Mouse (Mus musculus): ENCODE data around the gene Gpatch3. TPM values are rescaled to one million over a fixed set of nuclear protein-coding genes. Genes with fewer than 3 reads are reported as not detected.
A peak's percentile ranks its signal among the peaks of the same experiment; 100 is the strongest.

Gene Gpatch3
- total RNA-seq, 1 experiment from 2014 or later, result 8.2 TPM

- DNase-seq, result no peak
Measured at GRCm38 (mm10) chr4:133620668-133621067, 46.1 kb downstream of the Gpatch3 start.

- no peak for DNase-seq
Measured at GRCm38 (mm10) chr4:133622161-133622695, 47.7 kb downstream of the Gpatch3 start.

- no peak for DNase-seq
Measured at GRCm38 (mm10) chr4:133624830-133625229, 50.3 kb downstream of the Gpatch3 start.

DNA sequence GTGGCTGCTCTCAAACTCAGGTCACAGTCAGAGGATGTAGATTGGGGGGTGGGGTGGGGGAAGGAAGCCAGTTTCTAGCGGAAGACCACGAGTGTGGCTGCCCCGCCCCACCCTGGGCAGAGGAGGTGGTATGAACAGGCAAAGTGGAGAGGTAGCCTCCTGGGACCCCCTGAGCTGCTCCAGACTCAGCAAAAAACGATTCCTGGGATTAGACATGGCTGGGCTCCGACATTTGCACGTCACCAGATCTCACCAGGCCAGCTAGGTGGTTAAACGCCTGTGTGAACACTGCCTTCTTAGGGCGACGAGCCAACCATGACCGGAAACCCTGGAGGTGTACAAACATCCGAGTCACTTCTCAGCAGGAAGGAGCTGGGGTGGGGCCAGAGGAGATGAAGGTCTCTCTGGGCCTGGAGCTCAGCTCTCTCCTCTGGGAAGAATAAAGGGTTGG lies 51.1 kb downstream of the Gpatch3 start:
- DNase-seq, result peak; percentile 71

GRCm38 (mm10) chr4:133626221-133626620 lies 51.7 kb downstream of the Gpatch3 start:
- no peak for DNase-seq

DNA sequence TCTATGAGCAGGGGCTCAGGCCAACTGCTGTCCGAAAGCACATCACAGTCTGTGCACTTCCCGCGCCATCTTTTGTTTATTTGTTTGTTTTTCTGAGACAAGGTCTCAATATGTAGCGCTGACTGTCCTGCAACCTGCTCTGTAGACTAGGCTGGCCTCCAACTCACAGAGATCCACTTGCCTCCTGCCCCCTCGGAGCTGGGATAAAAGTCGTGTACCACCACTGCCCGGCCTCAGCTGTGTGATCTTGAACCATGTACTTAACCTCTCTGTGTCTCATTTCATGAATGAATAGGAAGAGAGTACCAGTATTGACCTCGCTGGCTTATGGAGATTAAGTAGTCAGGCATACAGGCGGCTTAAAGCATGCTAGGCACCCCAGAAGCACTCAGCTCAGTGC lies 52.1 kb downstream of the Gpatch3 start:
- DNase-seq, result no peak

- no peak for DNase-seq
Measured at GRCm38 (mm10) chr4:133627039-133627438, 52.5 kb downstream of the Gpatch3 start.

DNA sequence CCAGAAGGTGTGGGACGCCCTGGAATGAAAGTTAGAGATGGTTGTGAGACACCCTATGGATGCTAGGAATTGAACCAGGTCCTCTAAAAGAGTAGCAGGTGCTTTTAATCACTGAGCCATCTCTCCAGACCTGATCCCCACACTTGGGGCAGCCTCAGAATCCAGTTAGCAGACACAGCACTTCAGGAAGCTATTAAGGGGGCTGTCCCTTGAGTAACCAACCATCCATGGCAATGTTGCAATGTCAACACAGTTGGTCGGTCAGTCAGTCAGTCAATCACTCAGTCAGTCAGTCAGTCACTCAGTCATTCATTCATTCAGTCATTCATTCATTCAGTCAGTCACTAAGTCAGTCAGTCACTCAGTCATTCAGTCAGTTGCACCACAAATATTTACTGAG lies 54.0 kb downstream of the Gpatch3 start:
- no peak for DNase-seq

DNA sequence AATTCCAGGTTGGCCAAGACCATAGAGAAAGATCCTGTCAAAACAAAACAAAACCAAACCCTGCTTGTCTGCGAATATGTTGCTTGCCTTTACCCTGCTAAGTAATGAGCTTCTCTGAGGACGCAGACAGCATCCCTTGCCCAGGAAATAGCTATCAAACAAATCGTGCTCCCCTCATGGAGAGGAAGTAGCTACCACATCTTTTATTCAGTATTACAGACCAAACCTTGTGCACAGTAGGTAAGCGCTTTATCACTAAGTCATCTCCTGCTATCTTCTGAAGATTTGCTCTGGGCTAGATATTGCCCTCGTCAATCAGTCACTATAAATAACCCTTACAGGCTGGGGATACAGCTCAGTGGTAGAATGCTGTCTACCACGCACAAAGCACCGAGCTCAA lies 54.6 kb downstream of the Gpatch3 start:
- DNase-seq, result no peak

GRCm38 (mm10) chr4:133630326-133630920 lies 55.9 kb downstream of the Gpatch3 start:
- DNase-seq, result no peak

- DNase-seq, result peak; percentile 38
Measured at GRCm38 (mm10) chr4:133631071-133631768, 56.7 kb downstream of the Gpatch3 start.

GRCm38 (mm10) chr4:133631769-133632411 lies 57.3 kb downstream of the Gpatch3 start:
- DNase-seq, result no peak

DNA sequence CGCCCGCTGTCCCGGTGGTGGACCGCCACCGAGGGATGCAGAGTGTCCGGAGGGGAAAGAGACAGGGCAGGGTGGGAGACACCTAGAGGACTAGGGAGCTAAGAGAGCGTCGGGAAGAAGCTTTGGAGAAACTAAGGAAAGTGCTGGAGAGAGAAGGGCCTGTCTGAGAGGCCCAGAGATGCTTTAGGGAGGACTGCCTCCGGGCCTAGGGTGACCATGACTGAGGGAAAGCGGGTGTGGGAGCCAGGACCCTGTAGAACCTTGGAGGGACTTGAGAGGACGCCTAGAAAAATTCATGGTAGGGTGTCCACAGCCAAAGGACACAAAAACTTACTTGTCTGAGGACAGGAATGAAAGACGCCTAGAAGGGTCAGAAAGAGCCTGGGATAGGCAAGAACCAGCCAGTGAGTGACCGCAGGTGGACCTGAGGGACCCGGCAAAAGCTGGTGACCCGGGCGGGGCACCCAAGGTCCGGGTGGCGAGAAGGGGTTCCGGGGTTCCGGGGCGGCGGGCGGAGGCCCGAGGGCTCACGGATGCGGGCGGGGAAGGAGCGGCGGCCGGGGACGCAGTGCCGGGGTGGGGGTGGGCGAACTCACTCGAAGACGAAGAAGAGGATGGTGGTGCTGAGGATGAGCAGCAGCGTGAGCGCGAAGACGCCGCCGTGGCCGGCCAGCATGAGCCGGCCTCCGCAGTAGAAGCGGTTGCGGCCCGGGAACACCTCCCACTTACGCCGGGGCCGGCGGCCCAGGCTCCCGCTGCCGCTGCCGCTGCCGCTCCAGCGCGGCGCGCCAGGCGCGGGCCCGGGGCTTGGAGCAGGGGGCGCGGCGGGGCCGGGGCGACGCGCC lies 58.2 kb downstream of the Gpatch3 start:
- peak; percentile 25 for DNase-seq

DNA sequence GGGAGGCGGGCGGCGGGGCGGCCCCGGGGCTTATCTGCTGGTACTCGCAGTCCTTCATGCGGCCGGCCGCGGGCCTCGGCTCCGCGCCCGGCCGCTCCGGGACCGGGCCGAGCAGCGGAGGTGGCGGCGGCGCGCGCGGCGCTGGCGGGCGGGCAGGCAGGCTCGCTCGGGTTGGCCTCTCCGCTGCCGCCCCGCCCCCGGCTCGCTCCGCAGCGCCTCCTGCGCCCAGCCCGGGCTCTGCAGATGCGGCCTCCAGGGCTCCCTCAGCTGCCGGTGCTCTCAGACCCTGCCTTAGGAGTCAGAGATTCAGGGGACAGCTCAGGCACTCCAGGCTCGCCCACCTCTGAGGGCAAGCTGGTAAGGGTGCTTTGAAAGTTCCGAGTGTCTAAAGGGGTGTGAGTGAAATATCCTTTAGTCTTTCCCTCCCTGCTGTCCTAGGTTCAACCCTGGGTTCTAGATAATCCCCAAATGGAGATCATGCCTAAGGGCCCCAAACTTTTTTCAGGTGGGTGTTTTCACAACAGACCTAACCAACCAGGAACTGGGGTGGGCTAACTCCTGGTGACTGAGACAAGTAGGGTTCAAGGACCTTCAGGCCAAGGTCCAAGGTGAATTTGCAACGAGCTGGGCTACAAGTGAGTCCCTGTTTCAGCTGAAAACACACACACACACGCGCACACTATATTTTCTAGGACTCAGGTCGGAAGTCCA lies 58.9 kb downstream of the Gpatch3 start:
- peak; percentile 94 for DNase-seq

Small RNAs within 50 kb of the gene (microRNA-seq; reads per million reads assigned to microRNA genes)
- 0 reads per million in 2 experiments for gene Gm23158

Other genes starting within 250 kb of the Gpatch3 start
- 53.3 and 55.1 TPM in 2 replicates for gene Wdtc1, start 221.3 kb upstream of the Gpatch3 start, total RNA-seq (2021)
- 46.4 and 49.9 TPM in 2 replicates for gene Slc9a1, start 205.0 kb upstream of the Gpatch3 start, total RNA-seq (2021)
- 0.67 and 2.0 TPM in 2 replicates for gene Tent5b, start 94.6 kb upstream of the Gpatch3 start, total RNA-seq (2021)
- gene Trnp1, start 76.2 kb upstream of the Gpatch3 start, total RNA-seq (2021), result 4.0 and 8.6 TPM in 2 replicates
- 1.8 and 2.0 TPM in 2 replicates for gene Kdf1, start 55.8 kb upstream of the Gpatch3 start, total RNA-seq (2021)
- 159 and 160 TPM in 2 replicates for gene Nudc, start 28.7 kb upstream of the Gpatch3 start, total RNA-seq (2021)
- gene Nr0b2, start 21.4 kb upstream of the Gpatch3 start, total RNA-seq (2021), result 32.6 and 34.2 TPM in 2 replicates
- 12.7 and 15.8 TPM in 2 replicates for gene Gpn2, start 9.6 kb downstream of the Gpatch3 start, total RNA-seq (2021)
- gene Sfn, start 27.4 kb downstream of the Gpatch3 start, total RNA-seq (2021), result 1.7 and 4.2 TPM in 2 replicates
- gene Zdhhc18, start 75.4 kb downstream of the Gpatch3 start, total RNA-seq (2021), result 16.9 and 29.9 TPM in 2 replicates
- 13.9 and 17.2 TPM in 2 replicates for gene Pigv, start 97.9 kb downstream of the Gpatch3 start, total RNA-seq (2021)
- 58.6 and 69.0 TPM in 2 replicates for gene Arid1a, start 182.0 kb downstream of the Gpatch3 start, total RNA-seq (2021)